Mouse (Mus musculus) midbrain, embryonic 15.5 days (tissue): Measurements from ENCODE around the gene Mlph. TPM values are rescaled to one million over a fixed set of nuclear protein-coding genes. Genes with fewer than 3 reads are reported as not detected.

Experiments
- ATAC-seq: fragments of 200-750 bp; cut with Nextera tagmentation; replicated peaks from 2 replicates; pipeline ENCODE4 v1.8.0; 2017; ENCODE audit warnings: moderate TSS enrichment
- H3K27ac ChIP-seq: fragments of 300-500 bp; sonication (generic); 2 replicates; pipeline ENCODE4 v1.5.1; 2015; ENCODE audit warnings: mild to moderate bottlenecking, inconsistent platforms
- H3K27me3 ChIP-seq: fragments of 300-500 bp; sonication (generic); replicated peaks from 2 replicates; pipeline ENCODE4 v1.6.1; 2015; ENCODE audit warnings: inconsistent platforms
- H3K36me3 ChIP-seq: fragments of 300-500 bp; sonication (generic); replicated peaks from 2 replicates; pipeline ENCODE4 v1.6.1; 2015; ENCODE audit warnings: inconsistent platforms
- H3K4me1 ChIP-seq: fragments of 300-500 bp; sonication (generic); 2 replicates; pipeline ENCODE4 v1.6.1; 2015; ENCODE audit warnings: inconsistent platforms
- H3K4me2 ChIP-seq: fragments of 300-500 bp; sonication (generic); 2 replicates; pipeline ENCODE4 v1.6.1; 2015; ENCODE audit warnings: inconsistent platforms, mild to moderate bottlenecking, moderate library complexity
- H3K4me3 ChIP-seq: fragments of 300-500 bp; sonication (generic); 2 replicates; pipeline ENCODE4 v1.5.1; 2015; ENCODE audit warnings: mild to moderate bottlenecking, inconsistent platforms
- H3K9ac ChIP-seq: fragments of 300-500 bp; sonication (generic); 2 replicates; pipeline ENCODE4 v1.6.1; 2015; ENCODE audit warnings: mild to moderate bottlenecking, inconsistent platforms
- H3K9me3 ChIP-seq: fragments of 300-500 bp; sonication (generic); 2 replicates; pipeline ENCODE4 v1.6.1; 2016; ENCODE audit warnings: inconsistent platforms
- WGBS: fragments of 180-500 bp; shearing (Covaris S2); methylation state at CpG from one replicate; pipeline ENCODE4 v1.1.7; 2015; ENCODE audit warnings: mixed read lengths; 5-methylcytosine and 5-hydroxymethylcytosine counted together
- polyA plus RNA-seq: library from polyadenylated mRNA; unstranded; fragments of >200 nt; fragmentation: Nextera tagmentation; extraction: Ambion mirVana; gene quantifications from 2 replicates; pipeline ENCODE4 v1.2.1, GENCODE M21; 2015

The Mlph gene
- polyA plus RNA-seq, 1 experiment from 2014 or later, result 0.46 TPM

- no peaks in the 10 kb centered on the region for H3K9me3 ChIP-seq
- peak overlapping the region; percentile 3; the same call in 1 of the 2 replicates for H3K27ac ChIP-seq
- peak; percentile 69 for ATAC-seq
- peak overlapping the region; percentile 32 for H3K4me2 ChIP-seq
- H3K36me3 ChIP-seq, result no peaks in the 10 kb centered on the region
- H3K9ac ChIP-seq, result no peak overlapping the region
- 4% methylated on average over 12 of the region's 12 CpGs for WGBS
- no peak overlapping the region for H3K4me3 ChIP-seq
- H3K27me3 ChIP-seq, result no peaks in the 10 kb centered on the region; the same call in 1 of the 2 replicates
- peaks cover 31% of the 10 kb centered on the region for H3K4me1 ChIP-seq
Observed at GRCm38 (mm10) chr1:90974906-90975649, 60.2 kb downstream of the Mlph start.

GRCm38 (mm10) chr1:90975960-90976359 is 61.1 kb downstream of the Mlph start:
- no peak overlapping the region for H3K4me2 ChIP-seq
- H3K27me3 ChIP-seq, result no peaks in the 10 kb centered on the region; the same call in 1 of the 2 replicates
- H3K9me3 ChIP-seq, result no peaks in the 10 kb centered on the region
- no peaks in the 10 kb centered on the region for H3K36me3 ChIP-seq
- peaks cover 31% of the 10 kb centered on the region for H3K4me1 ChIP-seq
- H3K4me3 ChIP-seq, result no peak overlapping the region
- H3K9ac ChIP-seq, result no peak overlapping the region
- peak overlapping the region; percentile 3; the same call in 1 of the 2 replicates for H3K27ac ChIP-seq
- peak; percentile 28; the same call in 1 of the 2 replicates for ATAC-seq
- WGBS, result 48% methylated on average over 4 of the region's 4 CpGs

- H3K4me1 ChIP-seq, result peaks cover under 1% of the 10 kb centered on the region
Observed at GRCm38 (mm10) chr1:90980638-90981330, 65.9 kb downstream of the Mlph start.

GRCm38 (mm10) chr1:90981346-90981745 is 66.5 kb downstream of the Mlph start:
- no peaks in the 10 kb centered on the region for H3K27me3 ChIP-seq
- no peaks in the 10 kb centered on the region for H3K9me3 ChIP-seq
- no peak overlapping the region for H3K4me2 ChIP-seq
- H3K4me3 ChIP-seq, result no peak overlapping the region
- H3K9ac ChIP-seq, result no peak overlapping the region
- no peak overlapping the region for H3K27ac ChIP-seq
- ATAC-seq, result no peak
- 72% methylated on average over 3 of the region's 3 CpGs for WGBS
- no peaks in the 10 kb centered on the region for H3K36me3 ChIP-seq
- no peaks in the 10 kb centered on the region for H3K4me1 ChIP-seq

More at GRCm38 (mm10) chr1:90980638-90981330, 65.9 kb downstream of the Mlph start:
- WGBS, result 81% methylated on average over 10 of the region's 10 CpGs
- no peak for ATAC-seq
- Histone ChIP-seq H3K27ac (no peak overlapping the region), H3K4me2 (no peak overlapping the region), H3K27me3 (no peaks in the 10 kb centered on the region), H3K9me3 (no peaks in the 10 kb centered on the region), H3K36me3 (no peaks in the 10 kb centered on the region), H3K4me3 (no peak overlapping the region), H3K9ac (no peak overlapping the region)

GRCm38 (mm10) chr1:90995916-90996315 is 81.0 kb downstream of the Mlph start:
- peaks cover 21% of the 10 kb centered on the region; the same call in 1 of the 2 replicates for H3K4me1 ChIP-seq
- no peak overlapping the region for H3K4me2 ChIP-seq
- no peak overlapping the region for H3K27ac ChIP-seq
- no peaks in the 10 kb centered on the region for H3K9me3 ChIP-seq
- H3K4me3 ChIP-seq, result no peak overlapping the region
- no peak overlapping the region for H3K9ac ChIP-seq
- H3K36me3 ChIP-seq, result no peaks in the 10 kb centered on the region
- H3K27me3 ChIP-seq, result no peaks in the 10 kb centered on the region
- ATAC-seq, result no peak
- 94% methylated on average over 1 of the region's 1 CpGs for WGBS

- Histone ChIP-seq H3K4me2 (no peak overlapping the region), H3K27ac (no peak overlapping the region), H3K4me1 (peaks cover 21% of the 10 kb centered on the region; the same call in 1 of the 2 replicates), H3K9me3 (no peaks in the 10 kb centered on the region), H3K4me3 (no peak overlapping the region), H3K27me3 (no peaks in the 10 kb centered on the region), H3K9ac (no peak overlapping the region), H3K36me3 (no peaks in the 10 kb centered on the region)
- 86% methylated on average over 4 of the region's 4 CpGs for WGBS
- ATAC-seq, result no peak
Observed at GRCm38 (mm10) chr1:90997136-90997535, 82.3 kb downstream of the Mlph start.

- no peaks in the 10 kb centered on the region for H3K27me3 ChIP-seq
- H3K9me3 ChIP-seq, result no peaks in the 10 kb centered on the region
- no peak for ATAC-seq
- 0 out of 2 replicates have a peak overlapping the region, but pooled peaks have one; percentile 70 for H3K9ac ChIP-seq
- WGBS, result 89% methylated on average over 5 of the region's 5 CpGs
- H3K36me3 ChIP-seq, result no peaks in the 10 kb centered on the region
- peak overlapping the region; percentile 73; the same call in 1 of the 2 replicates for H3K4me3 ChIP-seq
- peak overlapping the region; percentile 88 for H3K4me2 ChIP-seq
- H3K4me1 ChIP-seq, result peaks cover 21% of the 10 kb centered on the region; the same call in 1 of the 2 replicates
- no peak overlapping the region for H3K27ac ChIP-seq
Observed at GRCm38 (mm10) chr1:90997641-90998040, 82.8 kb downstream of the Mlph start.

GRCm38 (mm10) chr1:90998268-90998890 is 83.5 kb downstream of the Mlph start, which contains the start of gene Lrrfip1:
Gene Lrrfip1 (plus strand): TSS chr1:90998737.
- peak; percentile 88 for ATAC-seq
- H3K36me3 ChIP-seq, result no peaks in the 10 kb centered on the region
- WGBS, result 2% methylated on average over 59 of the region's 59 CpGs

GRCm38 (mm10) chr1:90998891-90999611 is 84.2 kb downstream of the Mlph start:
- peak overlapping the region; percentile 64 for H3K27ac ChIP-seq
- peaks cover 21% of the 10 kb centered on the region; the same call in 1 of the 2 replicates for H3K4me1 ChIP-seq
- 1% methylated on average over 41 of the region's 41 CpGs for WGBS
- H3K9ac ChIP-seq, result peak overlapping the region; percentile 70
- H3K4me3 ChIP-seq, result peak overlapping the region; percentile 73
- H3K36me3 ChIP-seq, result no peaks in the 10 kb centered on the region
- H3K4me2 ChIP-seq, result peak overlapping the region; percentile 88
- peak; percentile 72 for ATAC-seq
- no peaks in the 10 kb centered on the region for H3K9me3 ChIP-seq
- no peaks in the 10 kb centered on the region for H3K27me3 ChIP-seq

More at GRCm38 (mm10) chr1:90998268-90998890, 83.5 kb downstream of the Mlph start, which contains the start of gene Lrrfip1:
- Histone ChIP-seq H3K9ac (peak within 1 kb of the TSS; percentile 70), H3K4me3 (peak within 1 kb of the TSS; percentile 73), H3K4me1 (peaks cover 21% of the 10 kb centered on the region; the same call in 1 of the 2 replicates), H3K27ac (peak within 1 kb of the TSS; percentile 64), H3K27me3 (no peaks in the 10 kb centered on the region), H3K4me2 (peak within 1 kb of the TSS; percentile 88), H3K9me3 (no peaks in the 10 kb centered on the region)

- ATAC-seq, result no peak
- 74% methylated on average over 10 of the region's 10 CpGs for WGBS
Observed at GRCm38 (mm10) chr1:90999911-91000601, 85.2 kb downstream of the Mlph start.

More at GRCm38 (mm10) chr1:90999911-91000601, 85.2 kb downstream of the Mlph start:
- peak overlapping the region; percentile 73 for H3K4me3 ChIP-seq
- H3K4me2 ChIP-seq, result peak overlapping the region; percentile 88
- no peaks in the 10 kb centered on the region for H3K9me3 ChIP-seq
- H3K4me1 ChIP-seq, result peaks cover 21% of the 10 kb centered on the region; the same call in 1 of the 2 replicates
- no peaks in the 10 kb centered on the region for H3K27me3 ChIP-seq
- 0 out of 2 replicates have a peak overlapping the region, but pooled peaks have one; percentile 70 for H3K9ac ChIP-seq
- no peaks in the 10 kb centered on the region for H3K36me3 ChIP-seq
- H3K27ac ChIP-seq, result no peak overlapping the region
